26 mouse cellular contexts compared by ENCODE assay signal in genomic region chr6:5828409-5828974, GRCm38 (mm10).
DNase-seq lines count a peak whose midpoint lies in the region; ATAC-seq and TF ChIP-seq lines count a peak whose summit lies in the region.
"Had no signal": no experiment of that assay in that cellular context is flagged by ENCODE, and none has a peak within 500 bp of the region (broad histone marks: within the 10 kb centered on the region; RNA-seq: fewer than 3 reads in every experiment).

No protein-coding gene starts in this region.

- H3K27ac ChIP-seq in embryonic facial prominence, embryonic 13.5 days, result peak overlapping the region; percentile 22; the same call in 1 of the 2 replicates
- peak overlapping the region; percentile 90 for H3K27ac ChIP-seq in small intestine, adult 2 months (ENCODE audit: insufficient read depth, low read depth, low read length)
- H3K27ac ChIP-seq: forebrain, embryonic 12.5 days; gastrocnemius, adult 2 months; hindbrain, embryonic 12.5 days; layer of hippocampus, adult 2 months; liver, embryonic 12.5 days; stomach, postnatal 0 days had no signal

- H3K36me3 ChIP-seq in embryonic facial prominence, embryonic 13.5 days, result no peaks in the 10 kb centered on the region
- H3K36me3 ChIP-seq in small intestine, adult 2 months (ENCODE audit: control insufficient read depth, insufficient read depth, low read length), result no peaks in the 10 kb centered on the region
- H3K36me3 ChIP-seq: forebrain, embryonic 12.5 days; hindbrain, embryonic 12.5 days; liver, embryonic 12.5 days had no signal

- peak; percentile 25 for DNase-seq in embryo, embryonic 11 days
- no peak for DNase-seq in embryo, embryonic 9.5 days (ENCODE audit: extremely low spot score)
- DNase-seq in large intestine, adult 2 months (ENCODE audit: low read depth, low spot score), result peak; percentile 68
- no peak for DNase-seq in adrenal gland, postnatal 25 days
- DNase-seq in adrenal gland, postnatal 4 days (ENCODE audit: low spot score in 2 of 2), result no peak
- DNase-seq: adrenal gland, postnatal 14 days; cerebellum, adult 11 months; cerebellum, adult 9-11 months; gastrocnemius, adult 2 months; kidney, adult 8-10 months; kidney, postnatal 10 days; lung, adult 18-20 months; lung, postnatal 10 days; right cerebral cortex, adult 18-20 months; thymus, adult 2 months; thymus, postnatal 4 days had no signal

- no peak overlapping the region for H3K4me2 ChIP-seq in embryonic facial prominence, embryonic 13.5 days
- H3K4me2 ChIP-seq: forebrain, embryonic 12.5 days; heart, embryonic 11.5 days; hindbrain, embryonic 12.5 days; liver, embryonic 12.5 days; midbrain, embryonic 11.5 days had no signal

- no peaks in the 10 kb centered on the region for H3K9me3 ChIP-seq in embryonic facial prominence, embryonic 13.5 days
- H3K9me3 ChIP-seq: forebrain, embryonic 12.5 days; hindbrain, embryonic 12.5 days; liver, embryonic 12.5 days had no signal

- H3K4me3 ChIP-seq in embryonic facial prominence, embryonic 13.5 days, result no peak overlapping the region
- peak overlapping the region; percentile 14; the same call in 1 of the 2 replicates for H3K4me3 ChIP-seq in small intestine, adult 2 months (ENCODE audit: low read depth, low read length)
- H3K4me3 ChIP-seq: erythroblast, embryonic 14.5 days; forebrain, embryonic 12.5 days; gastrocnemius, adult 2 months; hindbrain, embryonic 12.5 days; layer of hippocampus, adult 2 months; liver, embryonic 12.5 days had no signal

- no peak for TF ChIP-seq CTCF in small intestine, adult 2 months (IDR thresholded peaks at IDR 0.05; ENCODE audit: extremely low read depth, insufficient read length, insufficient replicate concordance, low read depth, low read length)

- peaks cover 3% of the 10 kb centered on the region; the same call in 1 of the 2 replicates for H3K27me3 ChIP-seq in embryonic facial prominence, embryonic 13.5 days
- no peaks in the 10 kb centered on the region for H3K27me3 ChIP-seq in small intestine, adult 2 months (ENCODE audit: control insufficient read depth, insufficient read depth, low read length)
- H3K27me3 ChIP-seq: forebrain, embryonic 12.5 days; hindbrain, embryonic 12.5 days; liver, embryonic 12.5 days had no signal

- no peak overlapping the region for H3K9ac ChIP-seq in embryonic facial prominence, embryonic 13.5 days
- H3K9ac ChIP-seq: forebrain, embryonic 12.5 days; hindbrain, embryonic 12.5 days; liver, embryonic 12.5 days had no signal

- H3K4me1 ChIP-seq in embryonic facial prominence, embryonic 13.5 days, result peaks cover 22% of the 10 kb centered on the region
- peaks cover 26% of the 10 kb centered on the region for H3K4me1 ChIP-seq in small intestine, adult 2 months (ENCODE audit: control insufficient read depth, insufficient read depth, insufficient read length, low read length)
- H3K4me1 ChIP-seq: forebrain, embryonic 12.5 days; liver, embryonic 12.5 days had no signal

- 38% methylated on average over 14 of the region's 14 CpGs for WGBS in embryonic facial prominence, embryonic 13.5 days
- WGBS in large intestine, adult 2 months, result 24% methylated on average over 14 of the region's 14 CpGs
- WGBS in small intestine, adult 2 months, result 28% methylated on average over 14 of the region's 14 CpGs

- no peak for TF ChIP-seq POLR2A in small intestine, adult 2 months (IDR thresholded peaks at IDR 0.05; ENCODE audit: low read depth, low read length)

- no peak for ATAC-seq in embryonic facial prominence, embryonic 13.5 days (ENCODE audit: insufficient number of reproducible peaks, insufficient read depth, low FRiP score, low TSS enrichment, low read depth)
- ATAC-seq: liver, embryonic 12.5 days had no signal

Comparison
In these comparisons a context has a peak if more than half of its experiments do, and no peak if none do; other contexts are left out.
1. DNase-seq: peak in embryo, embryonic 11 days (single experiment) and large intestine, adult 2 months (single experiment); none in embryo, embryonic 9.5 days (single experiment), adrenal gland, postnatal 25 days (single experiment) and adrenal gland, postnatal 4 days (0 of 2).